Mouse (Mus musculus): ENCODE results near the gene Smok3b.

DNA sequence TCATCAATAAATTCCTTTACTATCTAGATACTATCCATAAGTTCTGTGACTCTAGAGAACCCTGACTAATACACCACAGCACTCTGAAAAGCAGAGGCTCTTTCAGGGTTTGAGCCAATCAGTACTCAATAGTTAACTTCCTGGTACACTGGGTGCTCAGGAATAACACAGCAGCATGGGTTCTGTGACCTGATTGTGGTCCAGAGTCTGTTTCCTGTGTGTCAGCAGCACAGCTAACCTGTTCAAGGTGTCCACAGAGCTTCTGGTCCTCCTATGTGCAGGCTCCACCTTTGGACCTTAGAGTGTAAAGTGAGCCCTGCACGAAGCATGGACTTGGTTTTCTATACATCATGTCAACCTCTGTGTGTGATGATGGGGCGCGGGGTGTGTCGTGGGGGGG is 52.6 kb downstream of the Smok3b start:
- TF ChIP-seq CHD2 (IDR thresholded peaks at IDR 0.05; ENCODE audit: low read length) = no peak
- no peak for TF ChIP-seq HCFC1 (IDR thresholded peaks at IDR 0.05; ENCODE audit: low read depth, low read length)
